Comparison of ENCODE assay signal across 12 mouse cellular contexts in genomic region chr12:108622406-108622805, GRCm38 (mm10).
"Had no signal": no experiment of that assay in that cellular context is flagged by ENCODE, and none has a peak within 500 bp of the region (broad histone marks: within the 10 kb centered on the region; RNA-seq: fewer than 3 reads in every experiment).

No protein-coding gene starts in this region.

- H3K27me3 ChIP-seq: limb, embryonic 15.5 days; liver, embryonic 12.5 days; midbrain, embryonic 12.5 days had no signal

- H3K36me3 ChIP-seq: limb, embryonic 15.5 days; liver, embryonic 12.5 days had no signal

- H3K9me3 ChIP-seq: limb, embryonic 15.5 days; liver, embryonic 12.5 days; megakaryocyte, embryonic 14.5 days; midbrain, embryonic 12.5 days had no signal

- H3K4me3 ChIP-seq: left cerebral cortex, adult 2 months; limb, embryonic 15.5 days; liver, embryonic 12.5 days; megakaryocyte, embryonic 14.5 days; midbrain, embryonic 12.5 days had no signal

- H3K4me2 ChIP-seq: limb, embryonic 15.5 days; liver, embryonic 12.5 days; lung, embryonic 14.5 days; midbrain, embryonic 12.5 days had no signal

- H3K27ac ChIP-seq: left cerebral cortex, adult 2 months; limb, embryonic 15.5 days; liver, embryonic 12.5 days; midbrain, embryonic 12.5 days had no signal

- DNase-seq: kidney, adult 8-10 months; kidney, postnatal 25 days; lung, embryonic 14.5 days; lung, postnatal 10 days; lung, postnatal 4 days; spleen, adult 18-20 months had no signal

- H3K9ac ChIP-seq: limb, embryonic 15.5 days; liver, embryonic 12.5 days; lung, embryonic 14.5 days; midbrain, embryonic 12.5 days had no signal

- ATAC-seq: liver, embryonic 12.5 days; midbrain, embryonic 16.5 days had no signal
